Mouse (Mus musculus) liver, embryonic 11.5 days (tissue): ENCODE data around the gene Olfr152. TPM values are rescaled to one million over a fixed set of nuclear protein-coding genes. Genes with fewer than 3 reads are reported as not detected.

Source experiments
- ATAC-seq: fragments of 200-750 bp; cut with Nextera tagmentation; replicated peaks from 2 replicates; pipeline ENCODE4 v1.8.0; 2017; ENCODE audit warnings: moderate number of reproducible peaks, mild to moderate bottlenecking, moderate TSS enrichment, moderate library complexity; ENCODE audit not compliant: low FRiP score
- DNase-seq: peaks from one replicate; pipeline ENCODE4 v3.0.0-alpha.2; 2017; ENCODE audit warnings: low spot score
- H3K27ac ChIP-seq: fragments of 300-500 bp; sonication (generic); 2 replicates; pipeline ENCODE4 v1.5.1; 2014; ENCODE audit warnings: mild to moderate bottlenecking, low read depth, low read length, control low read depth
- H3K27me3 ChIP-seq: fragments of 300-500 bp; sonication (generic); replicated peaks from 2 replicates; pipeline ENCODE4 v1.6.1; 2014; ENCODE audit warnings: low read length, mixed read lengths; ENCODE audit not compliant: control insufficient read depth, insufficient read depth
- H3K36me3 ChIP-seq: fragments of 300-500 bp; sonication (generic); 2 replicates; pipeline ENCODE4 v1.6.1; 2014; ENCODE audit warnings: mild to moderate bottlenecking, low read length, moderate library complexity, mixed read lengths; ENCODE audit not compliant: control insufficient read depth, insufficient read depth
- H3K4me1 ChIP-seq: fragments of 300-500 bp; sonication (generic); replicated peaks from 2 replicates; pipeline ENCODE4 v1.6.1; 2014; ENCODE audit warnings: low read length, mixed read lengths; ENCODE audit not compliant: control insufficient read depth, insufficient read depth
- H3K4me2 ChIP-seq: fragments of 300-500 bp; sonication (generic); 2 replicates; pipeline ENCODE4 v1.6.1; 2014; ENCODE audit warnings: mild to moderate bottlenecking, control low read depth, moderate library complexity
- H3K4me3 ChIP-seq: fragments of 300-500 bp; sonication (generic); 2 replicates; pipeline ENCODE4 v1.5.1; 2014; ENCODE audit warnings: low read depth, low read length, control low read depth
- H3K9ac ChIP-seq: fragments of 300-500 bp; sonication (generic); 2 replicates; pipeline ENCODE4 v1.6.1; 2014; ENCODE audit warnings: low read depth, low read length, control low read depth
- H3K9me3 ChIP-seq: fragments of 300-500 bp; sonication (generic); 2 replicates; pipeline ENCODE4 v1.6.1; 2016; ENCODE audit warnings: low read length, inconsistent platforms, mixed read lengths; ENCODE audit not compliant: control insufficient read depth
- WGBS: fragments of 180-500 bp; shearing (Covaris S2); extraction: QIAGEN DNeasy Blood & Tissue Kit; methylation state at CpG from one replicate; pipeline ENCODE4 v1.1.7; 2014; 5-methylcytosine and 5-hydroxymethylcytosine counted together
- polyA plus RNA-seq: library from polyadenylated mRNA; unstranded; fragments of >200 nt; fragmentation: Nextera tagmentation; extraction: Ambion mirVana; gene quantifications from 2 replicates; pipeline ENCODE4 v1.2.1, GENCODE M21; 2014

The Olfr152 gene
- not detected in 2 replicates for polyA plus RNA-seq

DNA sequence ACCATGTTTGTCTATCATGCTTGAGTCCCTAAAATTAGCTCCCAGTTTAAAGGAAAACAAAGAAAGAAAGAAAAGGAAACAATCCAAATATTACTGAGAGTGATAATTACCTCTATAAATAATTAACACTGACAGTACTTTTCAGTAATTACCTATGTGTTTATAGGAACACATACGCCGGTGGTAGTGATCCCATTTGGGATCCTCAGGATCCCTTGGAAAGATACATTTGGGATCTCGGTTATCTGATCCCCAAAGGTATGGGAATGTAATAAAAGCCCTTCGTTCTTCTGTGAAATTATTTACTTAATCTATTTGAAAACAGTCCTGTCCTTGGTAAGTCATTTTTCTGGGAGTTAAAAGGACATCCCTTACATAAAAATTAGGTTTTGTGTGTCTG lies at the start of gene Olfr152:
Gene Olfr152, plus strand, starts transcription at position 301 of the 400 bp plus-strand sequence.
- Histone ChIP-seq H3K27me3 (no peaks in the 10 kb centered on the region), H3K4me1 (no peaks in the 10 kb centered on the region), H3K27ac (no peak within 1 kb of the TSS), H3K4me2 (no peak within 1 kb of the TSS), H3K4me3 (no peak within 1 kb of the TSS), H3K9ac (no peak within 1 kb of the TSS), H3K36me3 (no peaks in the 10 kb centered on the region), H3K9me3 (no peaks in the 10 kb centered on the region)
- ATAC-seq (no peak), DNase-seq (no peak)
- WGBS = 76% methylated on average over 4 of the region's 4 CpGs

GRCm38 (mm10) chr2:87739878-87740277 lies 39.4 kb upstream of the Olfr152 start, which contains the start of gene Olfr1138:
Olfr1138 (minus strand) TSS chr2:87739978.
- no peak within 1 kb of the TSS for H3K9ac ChIP-seq
- no peaks in the 10 kb centered on the region for H3K36me3 ChIP-seq
- no peaks in the 10 kb centered on the region for H3K4me1 ChIP-seq
- DNase-seq (no peak), ATAC-seq (no peak)
- no peaks in the 10 kb centered on the region for H3K9me3 ChIP-seq
- H3K27me3 ChIP-seq = no peaks in the 10 kb centered on the region
- H3K27ac ChIP-seq = no peak within 1 kb of the TSS
- H3K4me2 ChIP-seq = no peak within 1 kb of the TSS
- no peak within 1 kb of the TSS for H3K4me3 ChIP-seq
- 71% methylated on average over 1 of the region's 1 CpGs for WGBS

DNA sequence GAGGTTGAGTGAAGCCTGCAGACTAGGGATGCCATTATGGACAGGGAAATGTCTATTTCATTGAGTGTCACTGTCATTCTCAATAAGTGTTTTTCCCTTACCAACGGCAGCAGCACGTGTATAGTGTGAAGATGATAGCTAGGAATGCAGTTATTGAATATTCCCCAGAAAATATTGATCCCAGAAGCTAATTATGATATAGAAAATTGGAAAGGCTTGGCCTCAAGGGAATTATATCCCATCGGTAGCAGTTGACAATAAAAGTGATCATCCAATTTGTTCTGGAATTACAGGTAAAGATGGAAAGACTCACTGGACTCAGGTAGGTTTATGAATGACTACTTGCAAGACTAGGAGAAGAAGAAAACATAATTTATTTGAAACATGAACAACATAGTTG lies 35.8 kb upstream of the Olfr152 start, which contains the start of gene Olfr1140:
Gene Olfr1140, plus strand, starts transcription at position 301 of the 400 bp plus-strand sequence.
- 69% methylated on average over 3 of the region's 3 CpGs for WGBS
- H3K27me3 ChIP-seq = no peaks in the 10 kb centered on the region
- H3K9me3 ChIP-seq = no peaks in the 10 kb centered on the region
- no peaks in the 10 kb centered on the region for H3K36me3 ChIP-seq
- H3K4me3 ChIP-seq = no peak within 1 kb of the TSS
- no peak within 1 kb of the TSS for H3K4me2 ChIP-seq
- no peak within 1 kb of the TSS for H3K9ac ChIP-seq
- no peaks in the 10 kb centered on the region for H3K4me1 ChIP-seq
- ATAC-seq = no peak
- no peak for DNase-seq
- H3K27ac ChIP-seq = no peak within 1 kb of the TSS

DNA sequence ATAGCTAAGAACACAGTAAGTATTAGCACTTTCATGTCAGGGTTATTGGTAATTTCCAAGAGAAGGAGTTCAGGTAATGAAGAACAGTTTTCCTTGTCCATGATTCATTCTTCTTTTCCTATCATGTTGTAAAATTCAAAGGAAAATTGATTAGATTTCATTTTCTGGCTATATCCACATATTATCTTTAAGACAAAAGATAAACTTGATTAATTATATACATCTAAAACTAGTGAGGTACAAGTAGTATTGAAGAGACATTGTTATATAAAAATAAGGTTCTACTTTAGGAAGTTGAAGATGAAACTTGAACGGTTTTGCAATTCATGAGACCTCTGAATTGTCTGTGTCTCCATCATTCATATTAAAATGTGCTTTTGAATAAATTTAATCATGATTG lies 25.4 kb upstream of the Olfr152 start, which contains the start of gene Olfr1141:
Gene Olfr1141, minus strand, starts transcription at position 101 of the 400 bp plus-strand sequence.
- no peak within 1 kb of the TSS for H3K27ac ChIP-seq
- 64% methylated on average over 1 of the region's 1 CpGs for WGBS
- no peaks in the 10 kb centered on the region for H3K27me3 ChIP-seq
- no peak within 1 kb of the TSS for H3K4me2 ChIP-seq
- no peak for ATAC-seq
- no peak within 1 kb of the TSS for H3K4me3 ChIP-seq
- no peak within 1 kb of the TSS for H3K9ac ChIP-seq
- no peak for DNase-seq
- H3K36me3 ChIP-seq = no peaks in the 10 kb centered on the region
- no peaks in the 10 kb centered on the region for H3K4me1 ChIP-seq
- H3K9me3 ChIP-seq = no peaks in the 10 kb centered on the region

GRCm38 (mm10) chr2:87776143-87776542 lies 3.1 kb upstream of the Olfr152 start:
- no peaks in the 10 kb centered on the region for H3K9me3 ChIP-seq
- H3K4me2 ChIP-seq = no peak overlapping the region
- H3K27me3 ChIP-seq = no peaks in the 10 kb centered on the region
- no peak overlapping the region for H3K4me3 ChIP-seq
- ATAC-seq = no peak
- H3K36me3 ChIP-seq = no peaks in the 10 kb centered on the region
- no peak for DNase-seq
- no peaks in the 10 kb centered on the region for H3K4me1 ChIP-seq
- no peak overlapping the region for H3K27ac ChIP-seq
- WGBS = 52% methylated on average over 1 of the region's 1 CpGs
- no peak overlapping the region for H3K9ac ChIP-seq

GRCm38 (mm10) chr2:87800292-87800691 lies 21.0 kb downstream of the Olfr152 start, which contains the start of gene Olfr1143:
Olfr1143 (plus strand) TSS chr2:87800592.
- no peak within 1 kb of the TSS for H3K9ac ChIP-seq

DNA sequence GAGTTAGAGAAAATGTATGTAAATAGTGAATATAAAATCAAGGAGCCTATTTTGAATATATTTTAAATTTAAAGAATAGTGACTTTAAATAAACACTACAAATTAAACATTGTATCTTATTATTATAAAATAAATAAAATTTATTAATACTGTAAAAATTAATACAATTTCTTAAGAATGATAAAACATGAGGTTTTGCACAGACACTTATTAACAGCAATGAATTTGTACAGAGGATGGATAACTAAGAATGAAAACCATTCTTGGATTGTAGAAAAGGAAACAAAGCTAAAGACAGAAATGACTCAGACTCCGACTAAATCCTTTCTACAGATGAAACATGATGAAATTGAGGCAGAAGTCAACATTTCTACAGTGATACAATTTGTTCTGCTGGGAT lies 30.2 kb downstream of the Olfr152 start, which contains the start of gene Olfr1145:
Gene Olfr1145, plus strand, starts transcription at position 301 of the 400 bp plus-strand sequence.
- Histone ChIP-seq H3K4me3 (no peak within 1 kb of the TSS), H3K9ac (no peak within 1 kb of the TSS), H3K27me3 (no peaks in the 10 kb centered on the region), H3K4me2 (no peak within 1 kb of the TSS), H3K36me3 (no peaks in the 10 kb centered on the region), H3K27ac (no peak within 1 kb of the TSS), H3K4me1 (no peaks in the 10 kb centered on the region), H3K9me3 (no peaks in the 10 kb centered on the region)
- ATAC-seq = no peak
- WGBS = 76% methylated on average over 1 of the region's 1 CpGs
- no peak for DNase-seq

More at GRCm38 (mm10) chr2:87800292-87800691, 21.0 kb downstream of the Olfr152 start, which contains the start of gene Olfr1143:
- H3K27me3 ChIP-seq = no peaks in the 10 kb centered on the region
- H3K9me3 ChIP-seq = no peaks in the 10 kb centered on the region
- no peak within 1 kb of the TSS for H3K27ac ChIP-seq
- H3K4me1 ChIP-seq = no peaks in the 10 kb centered on the region
- ATAC-seq (no peak), DNase-seq (no peak)
- no peak within 1 kb of the TSS for H3K4me3 ChIP-seq
- H3K36me3 ChIP-seq = no peaks in the 10 kb centered on the region
- no peak within 1 kb of the TSS for H3K4me2 ChIP-seq

DNA sequence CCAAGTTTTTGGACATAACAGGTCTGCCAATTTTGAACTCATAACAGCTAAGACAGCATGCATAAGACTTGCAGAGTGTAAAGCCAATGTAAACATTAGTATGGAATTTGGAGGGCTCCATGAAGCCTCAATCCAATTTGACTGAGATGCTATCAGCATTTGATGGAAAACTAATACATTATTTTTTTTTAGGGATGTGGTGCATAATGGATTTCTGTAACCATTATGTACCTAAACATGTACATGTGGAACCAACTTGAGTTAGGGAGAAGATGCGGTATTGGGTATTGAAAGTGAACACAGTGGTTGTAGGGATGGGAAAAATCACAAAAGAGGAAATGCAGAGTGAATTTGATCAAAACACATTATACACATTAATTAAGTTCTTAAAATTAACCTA lies 51.0 kb downstream of the Olfr152 start, which contains the start of gene Olfr1148:
Gene Olfr1148, plus strand, starts transcription at position 301 of the 400 bp plus-strand sequence.
- ATAC-seq (no peak), DNase-seq (no peak)
- H3K9me3 ChIP-seq = no peaks in the 10 kb centered on the region
- no peaks in the 10 kb centered on the region for H3K4me1 ChIP-seq
- H3K27me3 ChIP-seq = no peaks in the 10 kb centered on the region
- no peak within 1 kb of the TSS for H3K9ac ChIP-seq
- no peaks in the 10 kb centered on the region for H3K36me3 ChIP-seq
- 84% methylated on average over 1 of the region's 1 CpGs for WGBS
- no peak within 1 kb of the TSS for H3K4me2 ChIP-seq
- no peak within 1 kb of the TSS for H3K27ac ChIP-seq
- no peak within 1 kb of the TSS for H3K4me3 ChIP-seq
